ENCODE assay signal across 8 mouse cellular contexts in genomic region chr7:45921950-45922600, GRCm38 (mm10). TPM values are rescaled to one million over a fixed set of nuclear protein-coding genes. Genes with fewer than 3 reads are reported as not detected.
DNase-seq lines count a peak whose midpoint lies in the region; ATAC-seq and TF ChIP-seq lines count a peak whose summit lies in the region.

No protein-coding gene starts in this region.

- no peak for TF ChIP-seq EP300 in liver, embryonic 14.5 days (IDR thresholded peaks at IDR 0.05; ENCODE audit: low read depth)

- 84% methylated on average over 12 of the region's 12 CpGs for WGBS in heart, embryonic 11.5 days (ENCODE audit: insufficient replicate concordance)
- 55% methylated on average over 12 of the region's 12 CpGs for WGBS in liver, embryonic 14.5 days (ENCODE audit: insufficient replicate concordance)

- no peak for ATAC-seq in heart, embryonic 11.5 days (replicated peaks; ENCODE audit: insufficient number of reproducible peaks, low FRiP score, low TSS enrichment)
- no peak for ATAC-seq in liver, embryonic 14.5 days (ENCODE audit: insufficient read depth)
- ATAC-seq in activated CD4-positive, CD25-positive, alpha-beta regulatory T cell, adult 4 months = no peak

- peak overlapping the region; percentile 95 for H3K27ac ChIP-seq in gastrocnemius, adult 2 months
- peak overlapping the region; percentile 90 for H3K27ac ChIP-seq in heart, embryonic 11.5 days (ENCODE audit: low read depth, low read length)
- no peak overlapping the region; the same call in 1 of the 2 replicates for H3K27ac ChIP-seq in liver, embryonic 14.5 days

- intact Hi-C loops in gastrocnemius, adult 2 months (cut with DNase I) = loop anchor here (2.0 kb wide), 1 partner anchor 25 kb away; the partner anchor contains the start of genes Syngr4 and Tmem143

- TF ChIP-seq CTCF in gastrocnemius, adult 2 months (IDR thresholded peaks at IDR 0.05) = no peak
- no peak for TF ChIP-seq CTCF in liver, embryonic 14.5 days (IDR thresholded peaks at IDR 0.05; ENCODE audit: low read depth)

- H3K27me3 ChIP-seq in heart, embryonic 11.5 days (ENCODE audit: control insufficient read depth, insufficient read depth, low read length) = peaks cover 8% of the 10 kb centered on the region
- no peaks in the 10 kb centered on the region for H3K27me3 ChIP-seq in liver, embryonic 14.5 days (ENCODE audit: control insufficient read depth, insufficient read depth, low read length)

- H3K4me1 ChIP-seq in heart, embryonic 11.5 days (ENCODE audit: control insufficient read depth, insufficient read depth, low read length) = peaks cover 17% of the 10 kb centered on the region
- H3K4me1 ChIP-seq in liver, embryonic 14.5 days (replicated peaks; ENCODE audit: control insufficient read depth in 2 of 2, insufficient read depth in 2 of 2, low read length in 1 of 2) = peaks cover 22 to 39% of the 10 kb centered on the region in 2 experiments

- H3K9ac ChIP-seq in heart, embryonic 11.5 days (ENCODE audit: low read depth, low read length) = no peak overlapping the region; the same call in 1 of the 2 replicates
- 0 out of 2 replicates have a peak overlapping the region, but pooled peaks have one; percentile 14 for H3K9ac ChIP-seq in liver, embryonic 14.5 days (replicated peaks)

- peak; percentile 35 for DNase-seq in gastrocnemius, adult 2 months
- DNase-seq in gastrocnemius, adult 18-20 months (ENCODE audit: low spot score) = no peak
- DNase-seq in 3T3-L1 (ENCODE audit: low read depth, low spot score) = peak; percentile 18
- DNase-seq in liver, embryonic 14.5 days (ENCODE audit: low read depth in 3 of 3, low spot score in 3 of 3) = no peak
- DNase-seq in urinary bladder, postnatal 4 days (ENCODE audit: low spot score in 2 of 2) = no peak
- no peak for DNase-seq in T-cell, adult 2 months (ENCODE audit: low spot score)

- no peaks in the 10 kb centered on the region for H3K9me3 ChIP-seq in heart, embryonic 11.5 days (replicated peaks; ENCODE audit: control insufficient read depth, low read length)
- no peaks in the 10 kb centered on the region for H3K9me3 ChIP-seq in liver, embryonic 14.5 days (ENCODE audit: control insufficient read depth, low read length)

- peak overlapping the region; percentile 81 for H3K4me3 ChIP-seq in gastrocnemius, adult 2 months
- no peak overlapping the region for H3K4me3 ChIP-seq in heart, embryonic 11.5 days (ENCODE audit: low read depth, low read length)
- no peak overlapping the region for H3K4me3 ChIP-seq in liver, embryonic 14.5 days (ENCODE audit: insufficient read depth in 1 of 2, low read depth in 2 of 2, low read length in 2 of 2)

- no peaks in the 10 kb centered on the region; the same call in 1 of the 2 replicates for H3K36me3 ChIP-seq in heart, embryonic 11.5 days (ENCODE audit: control insufficient read depth, insufficient read depth, low read length)
- H3K36me3 ChIP-seq in liver, embryonic 14.5 days (replicated peaks; ENCODE audit: control insufficient read depth, insufficient read depth, low read depth) = no peaks in the 10 kb centered on the region

- peak overlapping the region; percentile 60 for H3K4me2 ChIP-seq in heart, embryonic 11.5 days
- peak overlapping the region; percentile 84 for H3K4me2 ChIP-seq in liver, embryonic 14.5 days (ENCODE audit: low read depth)

RNA-seq across cellular contexts. Expression of gene Emp3, which starts 0.9 kb away (rescaled TPM):
- total RNA-seq in gastrocnemius, adult 2 months (2021) = 10 to 100 TPM in 1 of 2 experiments, 1 to 10 TPM in 1; 7.7 to 18.2 TPM
- 10 to 100 TPM in 1 of 2 experiments, 1 to 10 TPM in 1; 7.8 to 15.1 TPM for total RNA-seq in gastrocnemius, adult 18-20 months (2021)
- polyA plus RNA-seq in heart, embryonic 11.5 days (2014; fragmentation: Nextera tagmentation; extraction: Ambion mirVana) = 62.4 and 65.3 TPM in 2 replicates
- 29.0 and 39.6 TPM in 2 replicates for polyA plus RNA-seq in liver, embryonic 14.5 days (2012; rRNA removed)
- 54.9 and 61.8 TPM in 2 replicates for polyA plus RNA-seq in liver, embryonic 14.5 days (2014; fragmentation: Nextera tagmentation; extraction: Ambion mirVana)
- polyA plus RNA-seq in activated CD4-positive, CD25-positive, alpha-beta regulatory T cell, adult 4 months (2017; shearing (Covaris generic)) = 100 to 1,000 TPM; 683 to 699 TPM

RNA-seq across cellular contexts. Expression of gene Ccdc114, which starts 1.8 kb away (rescaled TPM):
- under 1 TPM; 0.28 to 0.45 TPM for total RNA-seq in gastrocnemius, adult 2 months (2021)
- under 1 TPM; 0.18 to 0.21 TPM for total RNA-seq in gastrocnemius, adult 18-20 months (2021)
- polyA plus RNA-seq in heart, embryonic 11.5 days (2014; fragmentation: Nextera tagmentation; extraction: Ambion mirVana) = 2.0 and 3.4 TPM in 2 replicates
- polyA plus RNA-seq in liver, embryonic 14.5 days (2012; rRNA removed) = 0.96 and 1.0 TPM in 2 replicates
- 0.82 and 1.2 TPM in 2 replicates for polyA plus RNA-seq in liver, embryonic 14.5 days (2014; fragmentation: Nextera tagmentation; extraction: Ambion mirVana)
- 1 to 10 TPM in 1 of 2 experiments, under 1 TPM in 1; 0.96 to 2.2 TPM for polyA plus RNA-seq in activated CD4-positive, CD25-positive, alpha-beta regulatory T cell, adult 4 months (2017; shearing (Covaris generic))

RNA-seq across cellular contexts. Expression of gene Tmem143, which starts 25.3 kb away (rescaled TPM):
- 10 to 100 TPM; 51.3 to 66.3 TPM for total RNA-seq in gastrocnemius, adult 2 months (2021)
- 10 to 100 TPM; 56.7 to 59.4 TPM for total RNA-seq in gastrocnemius, adult 18-20 months (2021)
- 5.5 and 5.8 TPM in 2 replicates for polyA plus RNA-seq in heart, embryonic 11.5 days (2014; fragmentation: Nextera tagmentation; extraction: Ambion mirVana)
- 8.6 and 10.2 TPM in 2 replicates for polyA plus RNA-seq in liver, embryonic 14.5 days (2012; rRNA removed)
- polyA plus RNA-seq in liver, embryonic 14.5 days (2014; fragmentation: Nextera tagmentation; extraction: Ambion mirVana) = 2.4 and 2.7 TPM in 2 replicates
- polyA plus RNA-seq in activated CD4-positive, CD25-positive, alpha-beta regulatory T cell, adult 4 months (2017; shearing (Covaris generic)) = 1 to 10 TPM; 5.8 to 6.2 TPM

RNA-seq across cellular contexts. Expression of gene Syngr4, which starts 25.6 kb away (rescaled TPM):
- total RNA-seq in gastrocnemius, adult 2 months (2021) = not detected
- total RNA-seq in gastrocnemius, adult 18-20 months (2021) = not detected
- polyA plus RNA-seq in heart, embryonic 11.5 days (2014; fragmentation: Nextera tagmentation; extraction: Ambion mirVana) = 0.54 and 1.3 TPM in 2 replicates
- 0.86 and 1.2 TPM in 2 replicates for polyA plus RNA-seq in liver, embryonic 14.5 days (2012; rRNA removed)
- polyA plus RNA-seq in liver, embryonic 14.5 days (2014; fragmentation: Nextera tagmentation; extraction: Ambion mirVana) = 1.2 and 1.3 TPM in 2 replicates
- polyA plus RNA-seq in activated CD4-positive, CD25-positive, alpha-beta regulatory T cell, adult 4 months (2017; shearing (Covaris generic)) = not detected

RNA-seq across cellular contexts. Expression of gene Grin2d, which starts 43.9 kb away (rescaled TPM):
- under 1 TPM; 0.13 to 0.14 TPM for total RNA-seq in gastrocnemius, adult 2 months (2021)
- total RNA-seq in gastrocnemius, adult 18-20 months (2021) = under 1 TPM; 0.11 to 0.17 TPM
- polyA plus RNA-seq in heart, embryonic 11.5 days (2014; fragmentation: Nextera tagmentation; extraction: Ambion mirVana) = 0.11 TPM in 2 replicates
- polyA plus RNA-seq in liver, embryonic 14.5 days (2012; rRNA removed) = 0.11 and 0.13 TPM in 2 replicates
- 0.01 TPM in 1 of 2 replicates, not detected in the other for polyA plus RNA-seq in liver, embryonic 14.5 days (2014; fragmentation: Nextera tagmentation; extraction: Ambion mirVana)
- not detected for polyA plus RNA-seq in activated CD4-positive, CD25-positive, alpha-beta regulatory T cell, adult 4 months (2017; shearing (Covaris generic))

Comparison
In these comparisons a context has a peak if more than half of its experiments do, and no peak if none do; other contexts are left out.
1. DNase-seq: peak in gastrocnemius, adult 2 months (single experiment) and 3T3-L1 (single experiment); none in gastrocnemius, adult 18-20 months (single experiment), liver, embryonic 14.5 days (0 of 3), urinary bladder, postnatal 4 days (0 of 2) and T-cell, adult 2 months (single experiment).
2. RNA of gene Emp3, which starts 0.9 kb away (polyA plus RNA-seq): 683 to 699 TPM in activated CD4-positive, CD25-positive, alpha-beta regulatory T cell, adult 4 months; 62.4 to 65.3 TPM in heart, embryonic 11.5 days and 29.0 to 61.8 TPM in liver, embryonic 14.5 days; every median in the first group is over 10 times any median in the second.